Mouse (Mus musculus): Measurements from ENCODE around the gene Ears2.

- TF ChIP-seq CTCF (IDR thresholded peaks at IDR 0.05; ENCODE audit: low read depth) (no peak), EP300 (IDR thresholded peaks at IDR 0.05; ENCODE audit: low read depth) (no peak)
Observed at GRCm38 (mm10) chr7:122000396-122000795, 66.7 kb downstream of the Ears2 start.
